Mouse (Mus musculus) hindbrain, embryonic 12.5 days (tissue): ENCODE data around the gene Klhl13. TPM values are rescaled to one million over a fixed set of nuclear protein-coding genes. Genes with fewer than 3 reads are reported as not detected.

Experiments
- ATAC-seq: fragments of 200-750 bp; cut with Nextera tagmentation; 2 replicates; pipeline ENCODE4 v1.8.0; 2017; ENCODE audit warnings: moderate TSS enrichment; ENCODE audit not compliant: low FRiP score
- H3K27ac ChIP-seq: fragments of 300-500 bp; sonication (generic); 2 replicates; pipeline ENCODE4 v1.5.1; 2016; ENCODE audit warnings: mild to moderate bottlenecking
- H3K27me3 ChIP-seq: fragments of 300-500 bp; sonication (generic); 2 replicates; pipeline ENCODE4 v1.6.1; 2016; ENCODE audit warnings: mild to moderate bottlenecking
- H3K36me3 ChIP-seq: fragments of 300-500 bp; sonication (generic); 2 replicates; pipeline ENCODE4 v1.6.1; 2016; ENCODE audit warnings: mild to moderate bottlenecking
- H3K4me1 ChIP-seq: fragments of 300-500 bp; sonication (generic); 2 replicates; pipeline ENCODE4 v1.6.1; 2016
- H3K4me2 ChIP-seq: fragments of 300-500 bp; sonication (generic); replicated peaks from 2 replicates; pipeline ENCODE4 v1.6.1; 2016; ENCODE audit warnings: mild to moderate bottlenecking
- H3K4me3 ChIP-seq: fragments of 300-500 bp; sonication (generic); 2 replicates; pipeline ENCODE4 v1.5.1; 2016; ENCODE audit warnings: mild to moderate bottlenecking
- H3K9ac ChIP-seq: fragments of 300-500 bp; sonication (generic); 2 replicates; pipeline ENCODE4 v1.6.1; 2016; ENCODE audit warnings: mild to moderate bottlenecking, moderate library complexity
- H3K9me3 ChIP-seq: fragments of 300-500 bp; sonication (generic); replicated peaks from 2 replicates; pipeline ENCODE4 v1.6.1; 2016; ENCODE audit warnings: mild to moderate bottlenecking
- WGBS: fragments of 180-500 bp; shearing (Covaris S2); methylation state at CpG from one replicate; pipeline ENCODE4 v1.1.7; 2016; 5-methylcytosine and 5-hydroxymethylcytosine counted together
- polyA plus RNA-seq: library from polyadenylated mRNA; unstranded; fragments of >200 nt; fragmentation: Nextera tagmentation; extraction: Ambion mirVana; gene quantifications from 2 replicates; pipeline ENCODE4 v1.2.1, GENCODE M21; 2016

Klhl13 gene
- polyA plus RNA-seq: 68.8 and 82.7 TPM in 2 replicates

- Histone ChIP-seq H3K27ac (peak within 1 kb of the TSS; percentile 62), H3K27me3 (no peaks in the 10 kb centered on the region), H3K9me3 (no peaks in the 10 kb centered on the region), H3K9ac (peak within 1 kb of the TSS; percentile 63), H3K4me3 (peak within 1 kb of the TSS; percentile 51), H3K4me1 (no peaks in the 10 kb centered on the region), H3K36me3 (no peaks in the 10 kb centered on the region), H3K4me2 (peak within 1 kb of the TSS; percentile 50)
- WGBS: 13% methylated on average over 41 of the region's 45 CpGs
- ATAC-seq: peak; percentile 88
Measured at GRCm38 (mm10) chrX:23364514-23365381, at the start of gene Klhl13. Gene Klhl13, minus strand, starts transcription at chrX:23365082.

- Histone ChIP-seq H3K9me3 (no peaks in the 10 kb centered on the region), H3K9ac (no peak overlapping the region), H3K27me3 (no peaks in the 10 kb centered on the region), H3K4me1 (no peaks in the 10 kb centered on the region), H3K4me3 (no peak overlapping the region), H3K4me2 (no peak overlapping the region), H3K36me3 (no peaks in the 10 kb centered on the region), H3K27ac (no peak overlapping the region)
- WGBS: 62% methylated on average over 4 of the region's 4 CpGs
- no peak for ATAC-seq
Measured at GRCm38 (mm10) chrX:23409296-23410149, 44.6 kb upstream of the Klhl13 start.

- Histone ChIP-seq H3K4me1 (no peaks in the 10 kb centered on the region), H3K4me2 (no peak overlapping the region), H3K9ac (no peak overlapping the region), H3K36me3 (no peaks in the 10 kb centered on the region), H3K9me3 (no peaks in the 10 kb centered on the region), H3K27ac (no peak overlapping the region), H3K4me3 (no peak overlapping the region), H3K27me3 (no peaks in the 10 kb centered on the region)
- 72% methylated on average over 4 of the region's 4 CpGs for WGBS
- ATAC-seq: no peak
Measured at GRCm38 (mm10) chrX:23388716-23389115, 23.8 kb upstream of the Klhl13 start.

- ATAC-seq: no peak
- Histone ChIP-seq H3K27ac (no peak overlapping the region), H3K9ac (no peak overlapping the region), H3K4me3 (0 out of 2 replicates have a peak overlapping the region, but pooled peaks have one; percentile 2), H3K36me3 (no peaks in the 10 kb centered on the region), H3K4me2 (peak overlapping the region; percentile 50), H3K27me3 (no peaks in the 10 kb centered on the region), H3K4me1 (no peaks in the 10 kb centered on the region), H3K9me3 (no peaks in the 10 kb centered on the region)
- WGBS: 51% methylated on average over 6 of the region's 6 CpGs
Measured at GRCm38 (mm10) chrX:23363441-23363840, 1.4 kb downstream of the Klhl13 start.

DNA sequence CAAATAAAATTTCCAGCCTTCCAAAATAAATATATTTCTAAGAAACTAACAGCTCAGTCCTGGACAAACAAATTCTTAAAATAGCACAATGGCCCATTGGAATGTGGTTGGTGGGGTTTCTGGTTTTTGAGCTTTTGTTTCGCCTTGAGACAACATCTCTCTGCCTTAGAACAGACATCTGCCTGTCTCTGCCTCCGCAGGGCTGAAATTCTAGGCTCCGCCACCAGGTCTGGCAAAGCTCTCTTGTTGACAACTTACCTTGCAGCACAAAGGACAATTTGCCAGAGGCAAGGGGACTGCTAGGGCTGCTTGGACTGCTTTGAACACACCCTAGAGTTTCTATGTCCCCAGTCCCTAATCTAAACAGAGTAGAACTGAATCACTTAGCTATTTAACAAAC is 4.4 kb downstream of the Klhl13 start:
- WGBS: 87% methylated on average over 3 of the region's 3 CpGs

DNA sequence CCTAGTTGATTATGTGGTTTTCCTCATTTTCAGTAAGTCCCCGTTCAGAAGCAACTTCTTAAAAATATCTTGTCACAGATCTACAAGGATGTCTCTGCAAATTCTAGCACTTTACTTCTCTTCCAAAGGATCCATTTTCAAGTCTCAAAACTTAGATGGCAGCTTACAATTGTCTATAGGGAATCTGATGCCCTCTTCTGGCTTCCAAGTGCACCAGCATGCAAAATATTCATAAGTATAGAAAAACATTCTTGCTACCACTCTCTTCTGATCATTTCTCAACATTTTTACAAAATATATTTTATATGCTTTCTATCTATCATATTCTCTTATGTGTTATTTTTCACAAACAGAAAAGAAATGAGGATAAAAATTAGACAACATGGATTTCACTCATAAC is 14.8 kb downstream of the Klhl13 start:
- whole genome bisulfite sequencing: 88% methylated on average over 1 of the region's 1 CpGs
- ATAC-seq: no peak
- Histone ChIP-seq H3K27ac (no peak overlapping the region), H3K9me3 (no peaks in the 10 kb centered on the region), H3K4me3 (no peak overlapping the region), H3K9ac (no peak overlapping the region), H3K36me3 (no peaks in the 10 kb centered on the region), H3K27me3 (no peaks in the 10 kb centered on the region), H3K4me1 (no peaks in the 10 kb centered on the region), H3K4me2 (no peak overlapping the region)

More for the DNA sequence above, 4.4 kb downstream of the Klhl13 start:
- no peaks in the 10 kb centered on the region for H3K9me3 ChIP-seq
- no peak overlapping the region for H3K4me2 ChIP-seq
- no peak for ATAC-seq
- no peak overlapping the region for H3K4me3 ChIP-seq
- H3K36me3 ChIP-seq: no peaks in the 10 kb centered on the region
- no peak overlapping the region for H3K9ac ChIP-seq
- H3K27ac ChIP-seq: no peak overlapping the region
- H3K27me3 ChIP-seq: no peaks in the 10 kb centered on the region
- no peaks in the 10 kb centered on the region for H3K4me1 ChIP-seq

DNA sequence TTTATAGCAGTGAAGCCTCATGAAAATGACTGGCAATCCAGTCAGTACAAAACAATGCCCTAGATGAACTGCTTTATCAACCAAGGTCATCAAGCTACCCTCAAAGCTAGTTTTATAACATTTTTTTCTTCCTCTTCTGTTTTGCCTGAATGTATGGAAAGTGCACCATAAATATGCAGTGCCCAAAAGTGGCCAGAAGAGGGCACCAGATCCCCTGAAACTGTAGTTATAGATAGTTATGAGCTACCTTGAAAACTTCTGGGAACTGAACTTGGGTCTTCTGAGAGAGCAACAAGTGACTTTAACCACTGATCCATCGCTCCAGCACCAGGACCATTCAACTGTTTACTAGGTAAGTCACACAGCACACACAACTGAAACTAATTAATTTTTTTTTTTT is 36.8 kb downstream of the Klhl13 start:
- whole genome bisulfite sequencing: 49% methylated on average over 1 of the region's 1 CpGs
- no peaks in the 10 kb centered on the region for H3K9me3 ChIP-seq
- ATAC-seq: no peak
- no peak overlapping the region for H3K9ac ChIP-seq
- no peak overlapping the region for H3K4me2 ChIP-seq
- H3K36me3 ChIP-seq: no peaks in the 10 kb centered on the region
- no peaks in the 10 kb centered on the region for H3K27me3 ChIP-seq
- no peak overlapping the region for H3K27ac ChIP-seq
- no peaks in the 10 kb centered on the region for H3K4me1 ChIP-seq
- H3K4me3 ChIP-seq: no peak overlapping the region

DNA sequence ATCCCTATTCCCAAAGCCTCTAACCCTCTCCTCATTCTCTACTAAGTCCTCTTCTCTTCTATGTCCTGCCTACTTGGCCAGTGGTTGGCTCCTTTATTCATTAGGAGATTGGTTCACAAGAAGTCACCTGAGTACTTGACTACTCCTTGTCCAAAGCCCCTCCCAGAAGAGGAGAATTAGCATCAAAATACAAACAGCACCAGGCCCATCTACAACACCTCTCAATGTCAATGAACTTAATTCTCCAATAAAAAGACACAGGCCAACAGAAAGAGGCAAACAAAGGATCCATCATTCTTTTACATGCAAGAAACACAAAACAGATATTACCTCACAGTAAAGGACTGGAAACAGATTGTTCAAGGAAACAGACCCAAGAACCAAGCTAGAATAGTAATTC is 46.0 kb downstream of the Klhl13 start:
- H3K9ac ChIP-seq: no peak overlapping the region
- H3K27me3 ChIP-seq: no peaks in the 10 kb centered on the region
- H3K4me3 ChIP-seq: no peak overlapping the region
- no peak overlapping the region for H3K4me2 ChIP-seq
- H3K36me3 ChIP-seq: no peaks in the 10 kb centered on the region
- no peaks in the 10 kb centered on the region for H3K4me1 ChIP-seq
- no peak for ATAC-seq
- H3K27ac ChIP-seq: no peak overlapping the region
- H3K9me3 ChIP-seq: no peaks in the 10 kb centered on the region

GRCm38 (mm10) chrX:23295952-23296598 is 68.8 kb downstream of the Klhl13 start:
- 31% methylated on average over 5 of the region's 5 CpGs for WGBS
- H3K9me3 ChIP-seq: no peaks in the 10 kb centered on the region
- H3K36me3 ChIP-seq: no peaks in the 10 kb centered on the region
- H3K27ac ChIP-seq: no peak overlapping the region
- no peaks in the 10 kb centered on the region for H3K27me3 ChIP-seq
- no peak overlapping the region for H3K4me2 ChIP-seq
- no peak overlapping the region for H3K9ac ChIP-seq
- no peak overlapping the region for H3K4me3 ChIP-seq
- ATAC-seq: peak; percentile 81
- H3K4me1 ChIP-seq: no peaks in the 10 kb centered on the region

- peak overlapping the region; percentile 73 for H3K27ac ChIP-seq
Measured at GRCm38 (mm10) chrX:23285442-23285817, 79.5 kb downstream of the Klhl13 start.

GRCm38 (mm10) chrX:23284530-23285441 is 80.1 kb downstream of the Klhl13 start:
- no peaks in the 10 kb centered on the region for H3K9me3 ChIP-seq
- H3K4me3 ChIP-seq: peak overlapping the region; percentile 13
- no peaks in the 10 kb centered on the region for H3K36me3 ChIP-seq
- H3K27me3 ChIP-seq: no peaks in the 10 kb centered on the region
- 51% methylated on average over 11 of the region's 11 CpGs for WGBS
- H3K4me1 ChIP-seq: no peaks in the 10 kb centered on the region
- peak overlapping the region; percentile 73 for H3K27ac ChIP-seq
- H3K4me2 ChIP-seq: peak overlapping the region; percentile 41
- 0 out of 2 replicates have a peak overlapping the region, but pooled peaks have one; percentile 18 for H3K9ac ChIP-seq
- ATAC-seq: peak; percentile 71

More at GRCm38 (mm10) chrX:23285442-23285817, 79.5 kb downstream of the Klhl13 start:
- Histone ChIP-seq H3K4me1 (no peaks in the 10 kb centered on the region), H3K4me3 (peak overlapping the region; percentile 12; the same call in 1 of the 2 replicates), H3K9me3 (no peaks in the 10 kb centered on the region), H3K27me3 (no peaks in the 10 kb centered on the region), H3K9ac (no peak overlapping the region), H3K36me3 (no peaks in the 10 kb centered on the region), H3K4me2 (peak overlapping the region; percentile 41)
- WGBS: 27% methylated on average over 9 of the region's 10 CpGs
- ATAC-seq: peak; percentile 58; the same call in 1 of the 2 replicates
